In genomic region chr1:136234595-136235092, GRCm38 (mm10) we compare ENCODE assay signal across 8 mouse cellular contexts. TPM values are rescaled to one million over a fixed set of nuclear protein-coding genes. Genes with fewer than 3 reads are reported as not detected.
DNase-seq lines count a peak whose midpoint lies in the region; ATAC-seq and TF ChIP-seq lines count a peak whose summit lies in the region.

No protein-coding gene starts in this region.

- H3K4me1 ChIP-seq in liver, adult 2 months (ENCODE audit: control insufficient read depth, insufficient read depth, low read length): peaks cover 7% of the 10 kb centered on the region
- peaks cover 47% of the 10 kb centered on the region for H3K4me1 ChIP-seq in embryonic facial prominence, embryonic 15.5 days
- peaks cover 40% of the 10 kb centered on the region for H3K4me1 ChIP-seq in limb, embryonic 13.5 days
- peaks cover 6% of the 10 kb centered on the region for H3K4me1 ChIP-seq in olfactory bulb, adult 2 months (ENCODE audit: control insufficient read depth, insufficient read depth, low read length)

- no peak for TF ChIP-seq POLR2A in liver, adult 2 months (IDR thresholded peaks at IDR 0.05; ENCODE audit: extremely low read depth, insufficient read depth, low read length)
- no peak for TF ChIP-seq POLR2A in olfactory bulb, adult 2 months (IDR thresholded peaks at IDR 0.05; ENCODE audit: insufficient read depth, low read depth, low read length)

- H3K4me2 ChIP-seq in embryonic facial prominence, embryonic 15.5 days (replicated peaks): peak overlapping the region; percentile 91
- peak overlapping the region; percentile 81 for H3K4me2 ChIP-seq in limb, embryonic 13.5 days (replicated peaks)

- TF ChIP-seq CTCF in liver, adult 2 months (IDR thresholded peaks at IDR 0.05; ENCODE audit: low read depth, low read length): peak; percentile 54; the same call in 1 of the 2 replicates
- no peak for TF ChIP-seq CTCF in olfactory bulb, adult 2 months (IDR thresholded peaks at IDR 0.05; ENCODE audit: insufficient read depth, low read depth, low read length)

- peak; percentile 76 for DNase-seq in liver, adult 2 months (ENCODE audit: extremely low read depth, low read depth, low spot score)
- no peak for DNase-seq in liver
- DNase-seq in retina, postnatal 1 day: no peak
- no peak for DNase-seq in frontal cortex, postnatal 36 days (ENCODE audit: low spot score in 2 of 2)
- no peak for DNase-seq in right cerebral cortex, adult 2 months (ENCODE audit: low spot score in 2 of 2)

- ATAC-seq in embryonic facial prominence, embryonic 15.5 days (ENCODE audit: insufficient number of reproducible peaks, low FRiP score, low TSS enrichment, low read depth): no peak
- no peak for ATAC-seq in limb, embryonic 13.5 days (ENCODE audit: low FRiP score, low read depth)

- H3K36me3 ChIP-seq in liver, adult 2 months (ENCODE audit: control insufficient read depth, insufficient read depth, low read length): no peaks in the 10 kb centered on the region
- H3K36me3 ChIP-seq in embryonic facial prominence, embryonic 15.5 days: no peaks in the 10 kb centered on the region
- no peaks in the 10 kb centered on the region for H3K36me3 ChIP-seq in limb, embryonic 13.5 days

- 3% methylated on average over 9 of the region's 9 CpGs for WGBS in liver, adult 2 months
- 5% methylated on average over 9 of the region's 9 CpGs for WGBS in embryonic facial prominence, embryonic 15.5 days
- WGBS in limb, embryonic 13.5 days: 3% methylated on average over 9 of the region's 9 CpGs
- 17% methylated on average over 9 of the region's 9 CpGs for WGBS in olfactory bulb, adult 2 months

- no peak overlapping the region for H3K27ac ChIP-seq in liver, adult 2 months (replicated peaks; ENCODE audit: insufficient read depth, low read depth, low read length)
- peak overlapping the region; percentile 73 for H3K27ac ChIP-seq in embryonic facial prominence, embryonic 15.5 days (replicated peaks)
- H3K27ac ChIP-seq in limb, embryonic 13.5 days: peak overlapping the region; percentile 52; the same call in 1 of the 2 replicates
- no peak overlapping the region for H3K27ac ChIP-seq in olfactory bulb, adult 2 months (ENCODE audit: insufficient read depth, low read depth, low read length)

- H3K9ac ChIP-seq in liver, adult 2 months (ENCODE audit: low read depth, low read length): peak overlapping the region; percentile 44; the same call in 1 of the 2 replicates
- H3K9ac ChIP-seq in embryonic facial prominence, embryonic 15.5 days: peak overlapping the region; percentile 40; the same call in 1 of the 2 replicates
- peak overlapping the region; percentile 78 for H3K9ac ChIP-seq in limb, embryonic 13.5 days

- no peaks in the 10 kb centered on the region for H3K9me3 ChIP-seq in embryonic facial prominence, embryonic 15.5 days (replicated peaks)
- no peaks in the 10 kb centered on the region for H3K9me3 ChIP-seq in limb, embryonic 13.5 days

- H3K27me3 ChIP-seq in liver, adult 2 months (ENCODE audit: control insufficient read depth, insufficient read depth, low read length): 0 out of 2 replicates have a peak, but pooled peaks cover 3% of the 10 kb centered on the region
- no peaks in the 10 kb centered on the region for H3K27me3 ChIP-seq in embryonic facial prominence, embryonic 15.5 days
- H3K27me3 ChIP-seq in limb, embryonic 13.5 days: no peaks in the 10 kb centered on the region

- no peaks in the 10 kb centered on the region for H3K79me2 ChIP-seq in liver, adult 2 months (ENCODE audit: control insufficient read depth, insufficient read depth, low read length)

- H3K4me3 ChIP-seq in liver, adult 2 months (ENCODE audit: insufficient read depth, low read depth, low read length): peak overlapping the region; percentile 55; the same call in 1 of the 2 replicates
- peak overlapping the region; percentile 61 for H3K4me3 ChIP-seq in embryonic facial prominence, embryonic 15.5 days (replicated peaks)
- peak overlapping the region; percentile 68 for H3K4me3 ChIP-seq in limb, embryonic 13.5 days
- H3K4me3 ChIP-seq in olfactory bulb, adult 2 months (ENCODE audit: insufficient read depth, low read depth, low read length): peak overlapping the region; percentile 61

RNA-seq across cellular contexts. Expression of gene Inava, which starts 0.6 kb away (rescaled TPM):
- total RNA-seq in liver, adult 2 months (2014; rRNA removed): 0.07 TPM in 1 of 2 replicates, not detected in the other
- polyA plus RNA-seq in liver, adult 2 months (2012; rRNA removed): 0.07 and 0.10 TPM in 2 replicates
- 16.6 and 19.4 TPM in 2 replicates for polyA plus RNA-seq in embryonic facial prominence, embryonic 15.5 days (2015; fragmentation: Nextera tagmentation; extraction: Ambion mirVana)
- 18.8 and 21.1 TPM in 2 replicates for polyA plus RNA-seq in limb, embryonic 13.5 days (2015; fragmentation: Nextera tagmentation; extraction: Ambion mirVana)
- polyA plus RNA-seq in olfactory bulb, adult 2 months (2012; ENCODE audit: insufficient read depth, insufficient read length, low replicate concordance, missing spikeins): not detected in 2 replicates

RNA-seq across cellular contexts. Expression of gene Mroh3, which starts 22.0 kb away (rescaled TPM):
- total RNA-seq in liver, adult 2 months (2014; rRNA removed): not detected in 2 replicates
- polyA plus RNA-seq in liver, adult 2 months (2012; rRNA removed): not detected in 2 replicates
- polyA plus RNA-seq in embryonic facial prominence, embryonic 15.5 days (2015; fragmentation: Nextera tagmentation; extraction: Ambion mirVana): 0.32 TPM in 1 of 2 replicates, not detected in the other
- 0.17 TPM in 1 of 2 replicates, not detected in the other for polyA plus RNA-seq in limb, embryonic 13.5 days (2015; fragmentation: Nextera tagmentation; extraction: Ambion mirVana)
- not detected in 2 replicates for polyA plus RNA-seq in olfactory bulb, adult 2 months (2012; ENCODE audit: insufficient read depth, insufficient read length, low replicate concordance, missing spikeins)

RNA-seq across cellular contexts. Expression of gene Gpr25, which starts 26.0 kb away (rescaled TPM):
- total RNA-seq in liver, adult 2 months (2014; rRNA removed): not detected in 2 replicates
- polyA plus RNA-seq in liver, adult 2 months (2012; rRNA removed): 0.16 and 0.32 TPM in 2 replicates
- not detected in 2 replicates for polyA plus RNA-seq in embryonic facial prominence, embryonic 15.5 days (2015; fragmentation: Nextera tagmentation; extraction: Ambion mirVana)
- polyA plus RNA-seq in limb, embryonic 13.5 days (2015; fragmentation: Nextera tagmentation; extraction: Ambion mirVana): not detected in 2 replicates
- polyA plus RNA-seq in olfactory bulb, adult 2 months (2012; ENCODE audit: insufficient read depth, insufficient read length, low replicate concordance, missing spikeins): not detected in 2 replicates

Comparison
In these comparisons a context has a peak if more than half of its experiments do, and no peak if none do; other contexts are left out.
1. H3K27ac ChIP-seq: peak in embryonic facial prominence, embryonic 15.5 days (single experiment) and limb, embryonic 13.5 days (single experiment); none in liver, adult 2 months (single experiment) and olfactory bulb, adult 2 months (single experiment).
2. RNA of gene Inava, which starts 0.6 kb away (polyA plus RNA-seq): 18.8 to 21.1 TPM in limb, embryonic 13.5 days and 16.6 to 19.4 TPM in embryonic facial prominence, embryonic 15.5 days; 0.07 to 0.10 TPM in liver, adult 2 months and not detected in olfactory bulb, adult 2 months; every median in the first group is over 10 times any median in the second.
3. Peak in every context shown above with its lines, with median percentiles within 50 percentile points of each other: H3K4me3 ChIP-seq and H3K9ac ChIP-seq.